Mouse (Mus musculus) neural tube, embryonic 13.5 days (tissue): Measurements from ENCODE around the gene Etnppl. TPM values are rescaled to one million over a fixed set of nuclear protein-coding genes. Genes with fewer than 3 reads are reported as not detected.

ENCODE experiments used
- ATAC-seq: fragments of 200-750 bp; cut with Nextera tagmentation; 2 replicates; pipeline ENCODE4 v1.8.0; 2017; ENCODE audit warnings: low read depth, mild to moderate bottlenecking, moderate TSS enrichment, moderate library complexity
- H3K27ac ChIP-seq: fragments of 300-500 bp; sonication (generic); replicated peaks from 2 replicates; pipeline ENCODE4 v1.5.1; 2015; ENCODE audit warnings: moderate library complexity, mild to moderate bottlenecking, inconsistent platforms
- H3K27me3 ChIP-seq: fragments of 300-500 bp; sonication (generic); 2 replicates; pipeline ENCODE4 v1.6.1; 2015; ENCODE audit warnings: mild to moderate bottlenecking, inconsistent platforms
- H3K36me3 ChIP-seq: fragments of 300-500 bp; sonication (generic); 2 replicates; pipeline ENCODE4 v1.6.1; 2015; ENCODE audit warnings: mild to moderate bottlenecking, inconsistent platforms
- H3K4me1 ChIP-seq: fragments of 300-500 bp; sonication (generic); replicated peaks from 2 replicates; pipeline ENCODE4 v1.6.1; 2015; ENCODE audit warnings: inconsistent platforms
- H3K4me2 ChIP-seq: fragments of 300-500 bp; sonication (generic); 2 replicates; pipeline ENCODE4 v1.6.1; 2015; ENCODE audit warnings: inconsistent platforms, mild to moderate bottlenecking, moderate library complexity
- H3K4me3 ChIP-seq: fragments of 300-500 bp; sonication (generic); 2 replicates; pipeline ENCODE4 v1.5.1; 2015; ENCODE audit warnings: mild to moderate bottlenecking, inconsistent platforms
- H3K9ac ChIP-seq: fragments of 300-500 bp; sonication (generic); 2 replicates; pipeline ENCODE4 v1.6.1; 2015; ENCODE audit warnings: moderate library complexity, mild to moderate bottlenecking, inconsistent platforms
- H3K9me3 ChIP-seq: fragments of 300-500 bp; sonication (generic); 2 replicates; pipeline ENCODE4 v1.6.1; 2016; ENCODE audit warnings: inconsistent platforms
- WGBS: fragments of 180-500 bp; shearing (Covaris S2); methylation state at CpG from one replicate; pipeline ENCODE4 v1.1.7; 2015; 5-methylcytosine and 5-hydroxymethylcytosine counted together
- polyA plus RNA-seq: library from polyadenylated mRNA; unstranded; fragments of >200 nt; fragmentation: Nextera tagmentation; extraction: Ambion mirVana; gene quantifications from 2 replicates; pipeline ENCODE4 v1.2.1, GENCODE M21; 2015

Etnppl gene
- polyA plus RNA-seq, 1 experiment from 2014 or later, result not detected

- no peaks in the 10 kb centered on the region for H3K27me3 ChIP-seq
- WGBS, result 88% methylated on average over 9 of the region's 9 CpGs
- H3K4me1 ChIP-seq, result no peaks in the 10 kb centered on the region; the same call in 1 of the 2 replicates
- no peak overlapping the region for H3K9ac ChIP-seq
- H3K4me2 ChIP-seq, result no peak overlapping the region
- no peak overlapping the region for H3K4me3 ChIP-seq
- 0 out of 2 replicates have a peak, but pooled peaks cover 3% of the 10 kb centered on the region for H3K9me3 ChIP-seq
- ATAC-seq, result no peak
- no peaks in the 10 kb centered on the region for H3K36me3 ChIP-seq
- no peak overlapping the region for H3K27ac ChIP-seq
Measured at GRCm38 (mm10) chr3:130682183-130682582, 64.9 kb downstream of the Etnppl start.

- Histone ChIP-seq H3K4me1 (no peaks in the 10 kb centered on the region), H3K4me3 (no peak overlapping the region), H3K27ac (no peak overlapping the region), H3K9ac (no peak overlapping the region), H3K27me3 (no peaks in the 10 kb centered on the region), H3K4me2 (no peak overlapping the region), H3K36me3 (no peaks in the 10 kb centered on the region), H3K9me3 (no peaks in the 10 kb centered on the region)
- 79% methylated on average over 8 of the region's 8 CpGs for WGBS
- no peak for ATAC-seq
Measured at GRCm38 (mm10) chr3:130683836-130684235, 66.6 kb downstream of the Etnppl start.

GRCm38 (mm10) chr3:130684276-130685013 lies 67.2 kb downstream of the Etnppl start:
- Histone ChIP-seq H3K4me1 (no peaks in the 10 kb centered on the region), H3K9ac (no peak overlapping the region), H3K27me3 (no peaks in the 10 kb centered on the region), H3K27ac (no peak overlapping the region), H3K36me3 (no peaks in the 10 kb centered on the region), H3K4me3 (no peak overlapping the region), H3K4me2 (no peak overlapping the region), H3K9me3 (no peaks in the 10 kb centered on the region)
- WGBS, result 80% methylated on average over 9 of the region's 9 CpGs
- ATAC-seq, result no peak

- no peak overlapping the region for H3K4me3 ChIP-seq
- no peak overlapping the region for H3K4me2 ChIP-seq
- ATAC-seq, result no peak
- H3K9ac ChIP-seq, result no peak overlapping the region
- no peaks in the 10 kb centered on the region for H3K4me1 ChIP-seq
- 88% methylated on average over 8 of the region's 8 CpGs for WGBS
- H3K36me3 ChIP-seq, result no peaks in the 10 kb centered on the region
- H3K9me3 ChIP-seq, result no peaks in the 10 kb centered on the region
- no peaks in the 10 kb centered on the region for H3K27me3 ChIP-seq
- H3K27ac ChIP-seq, result no peak overlapping the region
Measured at GRCm38 (mm10) chr3:130685014-130685366, 67.7 kb downstream of the Etnppl start.

DNA sequence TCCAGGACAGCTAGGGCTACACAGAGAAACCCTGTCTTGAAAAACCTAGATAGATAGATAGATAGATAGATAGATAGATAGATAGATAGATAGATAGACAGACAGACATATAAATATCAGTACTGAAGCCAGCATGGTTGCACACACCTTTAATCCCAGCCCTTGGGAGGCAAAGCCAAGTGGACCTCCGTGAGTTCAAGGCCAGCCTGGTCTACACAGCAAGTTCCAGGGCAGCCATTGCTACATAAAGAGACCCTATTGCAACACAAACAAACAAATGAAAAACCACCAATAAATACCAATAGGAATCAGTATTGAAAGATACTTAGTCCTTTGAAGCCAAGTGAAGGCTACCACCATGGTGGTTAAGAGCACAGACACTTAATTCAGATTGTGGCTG lies 69.8 kb downstream of the Etnppl start:
- Histone ChIP-seq H3K9ac (no peak overlapping the region), H3K27me3 (0 out of 2 replicates have a peak, but pooled peaks cover 2% of the 10 kb centered on the region), H3K9me3 (no peaks in the 10 kb centered on the region), H3K4me3 (no peak overlapping the region), H3K36me3 (no peaks in the 10 kb centered on the region), H3K4me1 (peaks cover 12% of the 10 kb centered on the region), H3K4me2 (no peak overlapping the region), H3K27ac (no peak overlapping the region)
- 94% methylated on average over 1 of the region's 1 CpGs for WGBS
- no peak for ATAC-seq

Other genes with a start within 250 kb of the Etnppl start
- 275 and 283 TPM in 2 replicates for gene Ostc, start 92.0 kb downstream of the Etnppl start, polyA plus RNA-seq
- 556 and 623 TPM in 2 replicates for gene Rpl34, start 113.0 kb downstream of the Etnppl start, polyA plus RNA-seq